Mouse (Mus musculus): Measurements from ENCODE around the gene Insl3. TPM values are rescaled to one million over a fixed set of nuclear protein-coding genes. Genes with fewer than 3 reads are reported as not detected.

The Insl3 gene
- polyA plus RNA-seq, 1 experiment from 2014 or later = 1.0 TPM

DNA sequence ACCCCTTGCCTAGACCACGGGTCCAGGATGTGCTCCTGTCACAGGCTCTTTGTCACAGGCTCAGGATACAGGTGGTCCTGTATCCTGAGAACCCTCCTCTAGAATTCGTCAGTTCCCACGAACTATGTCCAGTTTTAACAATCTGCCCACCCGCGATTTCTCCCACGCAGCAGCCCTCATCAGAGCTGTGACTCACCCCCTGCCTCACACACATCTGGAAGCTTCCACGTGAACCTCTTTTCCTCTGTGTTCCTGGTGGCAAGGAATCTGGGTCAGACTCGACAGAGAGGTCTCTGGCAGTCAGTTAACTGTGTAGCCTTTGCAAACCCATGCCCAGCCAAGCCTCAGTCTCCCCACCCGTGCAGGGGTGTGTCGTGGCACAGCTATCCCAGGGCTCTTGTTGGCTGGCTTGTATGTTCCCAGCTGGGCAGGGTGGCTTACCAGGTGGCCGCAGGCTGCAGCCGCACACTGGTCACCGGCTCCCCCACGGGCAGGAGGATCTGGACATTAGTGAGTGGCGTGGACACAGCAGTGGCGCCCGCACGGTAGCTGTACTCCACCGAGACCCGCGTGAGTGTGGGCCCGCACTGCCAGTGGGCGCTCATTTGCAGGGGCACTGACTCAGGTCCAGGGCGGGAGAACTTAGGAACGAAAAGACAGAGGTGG lies 20.3 kb downstream of the Insl3 start:
- H3K4me3 ChIP-seq (ENCODE audit: low read depth, low read length) = no peak overlapping the region
- no peaks in the 10 kb centered on the region for H3K9me3 ChIP-seq (ENCODE audit: control insufficient read depth, low read length)
- H3K36me3 ChIP-seq (ENCODE audit: control insufficient read depth, insufficient read depth, low read length) = no peaks in the 10 kb centered on the region
- H3K27ac ChIP-seq (replicated peaks; ENCODE audit: low read depth, low read length) = no peak overlapping the region
- peaks cover 27% of the 10 kb centered on the region for H3K27me3 ChIP-seq (replicated peaks; ENCODE audit: control insufficient read depth, insufficient read depth, low read length)
- H3K9ac ChIP-seq (ENCODE audit: low read depth, low read length) = no peak overlapping the region; the same call in 1 of the 2 replicates
- 32% methylated on average over 25 of the region's 25 CpGs for WGBS
- DNase-seq (ENCODE audit: low spot score) (no peak), ATAC-seq (ENCODE audit: low read depth) (no peak)
- H3K4me1 ChIP-seq (ENCODE audit: control insufficient read depth, insufficient read depth, low read length) = no peaks in the 10 kb centered on the region
- H3K4me2 ChIP-seq (ENCODE audit: low read depth, low read length) = peak overlapping the region; percentile 46

DNA sequence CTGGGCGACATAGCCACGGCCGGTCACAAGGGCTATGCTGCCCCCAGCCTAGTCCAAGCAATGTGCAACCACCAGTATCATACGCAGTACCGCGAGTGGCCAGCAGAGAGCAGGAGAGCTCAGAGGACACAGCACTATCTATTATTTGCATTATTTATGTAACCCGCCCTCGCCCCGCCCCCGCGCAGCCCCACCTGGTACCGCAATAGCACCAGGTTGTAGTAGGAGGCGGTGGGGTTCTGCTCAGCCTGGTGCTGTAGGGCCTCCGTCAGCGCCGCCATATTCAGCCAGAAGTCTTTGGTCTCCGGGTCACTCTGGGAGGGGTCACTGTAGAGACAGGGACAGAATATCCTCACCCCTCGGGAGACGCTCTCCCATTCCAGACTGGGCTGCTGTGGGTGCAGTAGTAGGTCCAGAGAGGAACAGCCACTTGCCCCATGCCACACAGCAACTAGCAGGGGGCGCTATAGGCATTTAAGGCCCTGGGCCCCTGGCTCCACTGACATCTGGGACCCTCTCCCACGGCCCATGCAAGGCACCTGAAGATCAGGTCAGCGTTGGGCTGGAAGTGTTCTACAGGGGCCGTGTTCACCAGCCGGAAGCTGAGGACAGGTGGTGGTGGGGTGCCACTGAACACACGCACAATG lies 20.9 kb downstream of the Insl3 start:
- H3K27me3 ChIP-seq (replicated peaks; ENCODE audit: control insufficient read depth, insufficient read depth, low read length) = peaks cover 27% of the 10 kb centered on the region
- H3K4me3 ChIP-seq (ENCODE audit: low read depth, low read length) = peak overlapping the region; percentile 16; the same call in 1 of the 2 replicates

DNA sequence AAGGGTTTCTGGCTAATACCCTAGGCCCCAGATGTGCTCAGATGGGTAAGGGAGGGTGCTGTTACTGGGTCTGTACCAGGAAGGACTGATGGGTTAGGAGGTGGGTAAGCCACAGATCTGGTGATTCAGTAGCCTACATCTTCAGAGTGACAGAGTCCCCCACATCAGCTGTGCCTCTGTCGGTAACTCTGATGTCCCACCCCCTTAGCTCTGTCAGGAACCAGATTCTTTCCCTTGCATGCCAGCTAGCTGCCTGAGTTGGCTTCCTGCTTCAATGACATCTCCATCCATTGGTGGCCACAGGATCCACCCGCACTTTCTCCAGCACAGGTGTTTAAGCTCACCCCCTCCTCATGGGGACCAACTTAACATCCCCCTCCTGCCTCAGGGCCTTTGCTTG lies 22.6 kb downstream of the Insl3 start:
- Histone ChIP-seq H3K9me3 (ENCODE audit: control insufficient read depth, low read length) (no peaks in the 10 kb centered on the region), H3K4me1 (ENCODE audit: control insufficient read depth, insufficient read depth, low read length) (no peaks in the 10 kb centered on the region), H3K4me3 (ENCODE audit: low read depth, low read length) (no peak overlapping the region), H3K27ac (replicated peaks; ENCODE audit: low read depth, low read length) (no peak overlapping the region), H3K36me3 (ENCODE audit: control insufficient read depth, insufficient read depth, low read length) (no peaks in the 10 kb centered on the region), H3K4me2 (ENCODE audit: low read depth, low read length) (no peak overlapping the region), H3K27me3 (replicated peaks; ENCODE audit: control insufficient read depth, insufficient read depth, low read length) (peaks cover 27% of the 10 kb centered on the region), H3K9ac (ENCODE audit: low read depth, low read length) (no peak overlapping the region)
- ATAC-seq (ENCODE audit: low read depth) (no peak), DNase-seq (ENCODE audit: low spot score) (no peak)
- 83% methylated on average over 2 of the region's 2 CpGs for WGBS

More for the DNA sequence above, 20.9 kb downstream of the Insl3 start:
- DNase-seq (ENCODE audit: low spot score) (peak; percentile 61), ATAC-seq (ENCODE audit: low read depth) (peak; percentile 64)
- Histone ChIP-seq H3K9ac (ENCODE audit: low read depth, low read length) (no peak overlapping the region; the same call in 1 of the 2 replicates), H3K27ac (replicated peaks; ENCODE audit: low read depth, low read length) (no peak overlapping the region), H3K36me3 (ENCODE audit: control insufficient read depth, insufficient read depth, low read length) (no peaks in the 10 kb centered on the region), H3K4me2 (ENCODE audit: low read depth, low read length) (peak overlapping the region; percentile 46), H3K9me3 (ENCODE audit: control insufficient read depth, low read length) (no peaks in the 10 kb centered on the region), H3K4me1 (ENCODE audit: control insufficient read depth, insufficient read depth, low read length) (no peaks in the 10 kb centered on the region)
- 24% methylated on average over 22 of the region's 25 CpGs for WGBS

DNA sequence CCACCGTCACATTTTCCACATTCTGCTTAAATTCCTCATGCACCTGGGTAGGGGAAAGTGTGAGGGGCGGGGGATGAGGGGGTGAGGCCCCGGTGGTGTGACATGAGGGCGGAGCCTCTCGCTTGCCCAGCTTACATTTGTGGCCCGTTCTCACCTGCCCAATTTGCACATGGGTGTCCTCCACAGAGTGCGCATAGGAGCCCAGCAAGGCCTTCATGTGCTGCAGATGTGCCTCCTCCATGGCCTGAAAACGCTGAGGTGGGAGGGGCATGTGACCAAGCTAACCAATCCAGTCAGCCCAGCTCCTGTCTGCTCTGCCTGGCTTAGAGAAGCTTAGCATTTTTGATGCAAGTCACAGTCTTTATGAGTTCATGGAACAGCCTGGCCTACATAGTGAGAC lies 26.5 kb downstream of the Insl3 start:
- H3K9ac ChIP-seq (ENCODE audit: low read depth, low read length) = no peak overlapping the region
- no peak overlapping the region for H3K4me3 ChIP-seq (ENCODE audit: low read depth, low read length)
- H3K4me2 ChIP-seq (ENCODE audit: low read depth, low read length) = no peak overlapping the region
- DNase-seq (ENCODE audit: low spot score) = no peak
- no peak overlapping the region for H3K27ac ChIP-seq (replicated peaks; ENCODE audit: low read depth, low read length)
- no peaks in the 10 kb centered on the region for H3K4me1 ChIP-seq (ENCODE audit: control insufficient read depth, insufficient read depth, low read length)
- no peaks in the 10 kb centered on the region for H3K9me3 ChIP-seq (ENCODE audit: control insufficient read depth, low read length)
- ATAC-seq (ENCODE audit: low read depth) = no peak
- 47% methylated on average over 8 of the region's 8 CpGs for WGBS
- no peaks in the 10 kb centered on the region for H3K27me3 ChIP-seq (replicated peaks; ENCODE audit: control insufficient read depth, insufficient read depth, low read length)
- H3K36me3 ChIP-seq (ENCODE audit: control insufficient read depth, insufficient read depth, low read length) = no peaks in the 10 kb centered on the region

DNA sequence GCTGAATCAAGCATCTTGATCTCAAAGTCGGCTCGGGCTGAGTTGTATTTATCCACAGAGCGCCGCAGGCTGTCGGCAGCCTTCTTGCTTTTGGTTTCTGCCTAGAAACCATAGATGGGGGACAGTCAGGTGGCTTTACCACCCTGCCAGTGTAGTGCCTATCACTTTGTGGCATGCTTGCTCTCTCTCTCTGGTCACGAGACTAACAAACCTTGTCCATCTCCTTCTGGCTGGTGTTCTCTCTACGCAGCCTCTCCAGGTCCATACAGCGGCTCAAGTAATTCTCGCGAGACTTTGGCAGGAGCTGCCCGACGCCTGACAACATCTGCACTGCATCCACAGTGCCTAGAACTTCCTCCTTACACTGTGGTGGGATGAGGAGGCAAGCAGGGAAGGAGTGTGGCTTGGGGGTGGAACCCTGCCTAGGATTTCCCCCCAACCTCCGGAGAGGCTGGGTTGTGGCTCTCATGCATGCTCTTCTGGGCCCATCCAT lies 27.6 kb downstream of the Insl3 start:
- Histone ChIP-seq H3K4me2 (ENCODE audit: low read depth, low read length) (no peak overlapping the region), H3K36me3 (ENCODE audit: control insufficient read depth, insufficient read depth, low read length) (no peaks in the 10 kb centered on the region), H3K9me3 (ENCODE audit: control insufficient read depth, low read length) (no peaks in the 10 kb centered on the region), H3K27me3 (replicated peaks; ENCODE audit: control insufficient read depth, insufficient read depth, low read length) (no peaks in the 10 kb centered on the region), H3K27ac (replicated peaks; ENCODE audit: low read depth, low read length) (no peak overlapping the region), H3K9ac (ENCODE audit: low read depth, low read length) (no peak overlapping the region), H3K4me3 (ENCODE audit: low read depth, low read length) (no peak overlapping the region), H3K4me1 (ENCODE audit: control insufficient read depth, insufficient read depth, low read length) (no peaks in the 10 kb centered on the region)
- no peak for ATAC-seq (ENCODE audit: low read depth)
- WGBS = 81% methylated on average over 13 of the region's 13 CpGs
- no peak for DNase-seq (ENCODE audit: low spot score)

DNA sequence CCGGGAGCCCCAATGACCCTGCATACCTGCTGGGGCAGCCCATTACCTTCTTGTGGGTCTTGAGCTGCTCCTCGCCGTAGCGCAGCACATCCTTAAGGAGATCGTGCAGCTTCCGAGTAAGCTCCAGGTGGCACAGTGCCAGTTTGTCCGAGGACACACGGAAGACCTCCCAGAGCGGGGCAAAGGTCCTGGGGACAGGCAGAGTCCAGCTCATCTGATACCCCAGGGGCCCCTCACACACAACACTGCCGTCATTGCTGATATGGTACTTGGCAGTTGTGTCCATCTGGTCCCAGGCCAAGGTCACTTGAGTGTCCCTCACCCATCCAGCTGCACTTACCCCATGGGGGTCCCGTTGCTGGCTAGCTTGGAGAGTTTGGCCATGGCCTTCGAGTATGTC lies 28.1 kb downstream of the Insl3 start:
- no peaks in the 10 kb centered on the region for H3K36me3 ChIP-seq (ENCODE audit: control insufficient read depth, insufficient read depth, low read length)
- H3K9me3 ChIP-seq (ENCODE audit: control insufficient read depth, low read length) = no peaks in the 10 kb centered on the region
- no peak overlapping the region for H3K4me3 ChIP-seq (ENCODE audit: low read depth, low read length)
- no peak for DNase-seq (ENCODE audit: low spot score)
- H3K4me2 ChIP-seq (ENCODE audit: low read depth, low read length) = no peak overlapping the region
- WGBS = 82% methylated on average over 11 of the region's 12 CpGs
- no peaks in the 10 kb centered on the region for H3K4me1 ChIP-seq (ENCODE audit: control insufficient read depth, insufficient read depth, low read length)
- H3K27me3 ChIP-seq (replicated peaks; ENCODE audit: control insufficient read depth, insufficient read depth, low read length) = no peaks in the 10 kb centered on the region
- H3K9ac ChIP-seq (ENCODE audit: low read depth, low read length) = no peak overlapping the region
- no peak for ATAC-seq (ENCODE audit: low read depth)
- H3K27ac ChIP-seq (replicated peaks; ENCODE audit: low read depth, low read length) = no peak overlapping the region

DNA sequence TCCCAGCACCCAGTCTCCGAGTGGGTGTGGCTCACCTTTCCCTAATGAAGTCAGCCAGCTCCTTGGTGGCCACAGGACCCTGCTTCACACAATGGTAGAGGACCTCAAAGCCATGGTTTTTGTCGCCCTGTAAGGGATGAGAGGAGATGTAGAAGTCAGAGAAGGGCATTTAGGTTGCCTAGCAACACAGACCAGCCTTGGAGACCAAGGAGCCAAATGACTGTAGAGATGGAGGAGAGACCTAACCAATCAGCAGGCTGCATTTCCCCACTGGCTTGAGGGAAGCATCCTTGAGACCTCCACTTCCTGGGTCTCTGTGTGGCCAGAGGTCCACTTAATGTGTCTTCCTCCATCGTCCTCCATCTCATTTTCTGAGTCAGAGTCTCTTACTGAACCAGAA lies 29.2 kb downstream of the Insl3 start:
- ATAC-seq (ENCODE audit: low read depth) = no peak
- Histone ChIP-seq H3K27ac (replicated peaks; ENCODE audit: low read depth, low read length) (no peak overlapping the region), H3K9ac (ENCODE audit: low read depth, low read length) (no peak overlapping the region), H3K4me3 (ENCODE audit: low read depth, low read length) (no peak overlapping the region), H3K9me3 (ENCODE audit: control insufficient read depth, low read length) (no peaks in the 10 kb centered on the region), H3K4me1 (ENCODE audit: control insufficient read depth, insufficient read depth, low read length) (no peaks in the 10 kb centered on the region), H3K27me3 (replicated peaks; ENCODE audit: control insufficient read depth, insufficient read depth, low read length) (no peaks in the 10 kb centered on the region), H3K4me2 (ENCODE audit: low read depth, low read length) (no peak overlapping the region), H3K36me3 (ENCODE audit: control insufficient read depth, insufficient read depth, low read length) (no peaks in the 10 kb centered on the region)
- 40% methylated on average over 3 of the region's 3 CpGs for WGBS
- no peak for DNase-seq (ENCODE audit: low spot score)

DNA sequence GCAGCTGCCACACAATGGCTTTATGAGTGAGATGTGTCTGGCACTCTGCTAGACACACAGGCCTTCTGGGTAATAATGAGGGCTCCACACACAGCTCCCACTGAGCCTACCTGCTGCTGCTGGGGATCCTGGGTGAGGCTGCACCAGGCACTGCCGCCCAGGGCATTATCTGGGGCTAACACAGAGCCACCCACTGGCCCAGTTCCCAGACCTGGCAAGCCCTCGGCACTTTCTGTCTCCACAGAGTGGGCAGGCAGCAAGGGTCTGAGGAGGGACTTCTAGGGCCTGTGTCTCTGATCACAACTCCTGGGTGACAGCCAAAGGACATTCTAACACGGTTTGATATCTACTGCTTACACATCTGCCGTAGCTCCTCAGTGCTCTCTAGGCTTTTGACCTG lies 30.2 kb downstream of the Insl3 start:
- no peak overlapping the region for H3K9ac ChIP-seq (ENCODE audit: low read depth, low read length)
- H3K4me1 ChIP-seq (ENCODE audit: control insufficient read depth, insufficient read depth, low read length) = no peaks in the 10 kb centered on the region
- 60% methylated on average over 4 of the region's 4 CpGs for WGBS
- H3K4me2 ChIP-seq (ENCODE audit: low read depth, low read length) = no peak overlapping the region
- no peaks in the 10 kb centered on the region for H3K9me3 ChIP-seq (ENCODE audit: control insufficient read depth, low read length)
- no peak for ATAC-seq (ENCODE audit: low read depth)
- H3K4me3 ChIP-seq (ENCODE audit: low read depth, low read length) = no peak overlapping the region
- no peak for DNase-seq (ENCODE audit: low spot score)
- H3K36me3 ChIP-seq (ENCODE audit: control insufficient read depth, insufficient read depth, low read length) = no peaks in the 10 kb centered on the region
- H3K27me3 ChIP-seq (replicated peaks; ENCODE audit: control insufficient read depth, insufficient read depth, low read length) = peaks cover 1% of the 10 kb centered on the region; the same call in 1 of the 2 replicates
- H3K27ac ChIP-seq (replicated peaks; ENCODE audit: low read depth, low read length) = no peak overlapping the region
